Mouse (Mus musculus): ENCODE measurements at regions not wholly inside any gene's neighbourhood (a gene's known extent, or its start where the extent isn't known, plus 50 kb on each side); places are given as distances from the start of the nearest gene placed in this dataset.

DNA sequence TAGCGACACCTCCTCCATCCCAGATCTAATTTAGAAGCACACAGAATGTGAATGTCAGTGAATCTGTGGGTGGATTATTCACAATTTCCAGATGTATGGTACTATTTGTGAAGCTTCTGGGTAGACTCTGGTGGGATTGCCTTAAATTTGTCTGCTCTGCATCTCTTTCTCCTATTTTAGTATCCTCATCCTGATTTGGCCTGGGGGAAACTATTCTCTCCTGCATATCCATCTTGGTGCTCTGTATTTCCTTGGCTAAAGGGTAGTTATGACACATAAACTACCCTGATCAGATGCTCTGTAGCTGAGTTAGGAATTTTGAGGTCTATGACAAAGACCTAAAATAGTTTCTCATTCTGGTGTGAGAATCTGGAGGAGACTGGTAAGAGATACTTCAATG, 136.4 kb upstream of the Ccng1 start:
- DNase-seq (ENCODE audit: low spot score) (no peak), ATAC-seq (replicated peaks; ENCODE audit: low FRiP score, low read depth) (no peak)
- Histone ChIP-seq H3K9me3 (replicated peaks; ENCODE audit: low read length) (no peaks in the 10 kb centered on the region), H3K4me3 (replicated peaks; ENCODE audit: low read depth, low read length) (no peak overlapping the region), H3K27me3 (ENCODE audit: insufficient read depth, low read length) (no peaks in the 10 kb centered on the region), H3K4me2 (ENCODE audit: low read length) (no peak overlapping the region), H3K4me1 (replicated peaks; ENCODE audit: insufficient read depth, low read length) (no peaks in the 10 kb centered on the region), H3K27ac (no peak overlapping the region), H3K36me3 (ENCODE audit: insufficient read depth, low read length) (no peaks in the 10 kb centered on the region), H3K9ac (ENCODE audit: low read depth, low read length) (no peak overlapping the region)
- 100% methylated on average over 1 of the region's 1 CpGs for WGBS
- no peak for TF ChIP-seq CTCF (IDR thresholded peaks at IDR 0.05; ENCODE audit: low read depth)

- Histone ChIP-seq H3K4me1 (replicated peaks; ENCODE audit: insufficient read depth, low read length) (no peaks in the 10 kb centered on the region), H3K36me3 (ENCODE audit: insufficient read depth, low read length) (no peaks in the 10 kb centered on the region), H3K27me3 (ENCODE audit: insufficient read depth, low read length) (no peaks in the 10 kb centered on the region), H3K4me3 (replicated peaks; ENCODE audit: low read depth, low read length) (no peak overlapping the region), H3K9ac (ENCODE audit: low read depth, low read length) (no peak overlapping the region), H3K27ac (no peak overlapping the region), H3K4me2 (ENCODE audit: low read length) (no peak overlapping the region), H3K9me3 (replicated peaks; ENCODE audit: low read length) (no peaks in the 10 kb centered on the region)
- TF ChIP-seq CTCF (IDR thresholded peaks at IDR 0.05; ENCODE audit: low read depth): no peak
- DNase-seq (ENCODE audit: low spot score) (no peak), ATAC-seq (replicated peaks; ENCODE audit: low FRiP score, low read depth) (no peak)
- WGBS: 83% methylated on average over 5 of the region's 5 CpGs
Observed at GRCm38 (mm10) chr11:40884509-40884908, 129.4 kb upstream of the Ccng1 start.

DNA sequence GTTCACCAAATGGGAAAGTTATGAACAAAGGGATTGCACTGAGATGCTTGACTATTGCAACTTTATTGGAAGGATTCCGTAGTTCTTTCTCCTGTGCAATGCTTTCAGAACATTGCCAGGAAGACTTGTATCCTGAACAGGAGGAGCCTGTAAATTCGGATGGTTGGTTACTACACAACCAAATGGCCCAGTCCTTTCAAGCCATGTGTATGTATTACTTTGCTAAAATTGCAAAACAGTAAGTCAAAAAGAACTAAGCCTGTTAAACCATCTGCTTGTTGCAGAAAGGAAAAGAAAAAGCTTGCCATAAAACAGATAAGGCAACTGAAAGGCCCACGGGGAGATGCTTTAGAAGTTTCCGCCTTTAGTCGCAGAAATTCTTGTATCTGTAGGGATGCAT, 124.5 kb upstream of the Ccng1 start:
- WGBS: 85% methylated on average over 5 of the region's 5 CpGs
- TF ChIP-seq CTCF (IDR thresholded peaks at IDR 0.05; ENCODE audit: low read depth): no peak
- no peaks in the 10 kb centered on the region for H3K9me3 ChIP-seq (replicated peaks; ENCODE audit: low read length)
- no peaks in the 10 kb centered on the region for H3K27me3 ChIP-seq (ENCODE audit: insufficient read depth, low read length)
- H3K4me2 ChIP-seq (ENCODE audit: low read length): no peak overlapping the region
- no peak for DNase-seq (ENCODE audit: low spot score)
- no peak overlapping the region for H3K27ac ChIP-seq
- H3K4me3 ChIP-seq (replicated peaks; ENCODE audit: low read depth, low read length): no peak overlapping the region
- no peak for ATAC-seq (replicated peaks; ENCODE audit: low FRiP score, low read depth)
- H3K9ac ChIP-seq (ENCODE audit: low read depth, low read length): no peak overlapping the region
- no peaks in the 10 kb centered on the region for H3K36me3 ChIP-seq (ENCODE audit: insufficient read depth, low read length)
- H3K4me1 ChIP-seq (replicated peaks; ENCODE audit: insufficient read depth, low read length): no peaks in the 10 kb centered on the region

- DNase-seq (ENCODE audit: low spot score) (no peak), ATAC-seq (replicated peaks; ENCODE audit: low FRiP score, low read depth) (no peak)
- no peaks in the 10 kb centered on the region for H3K27me3 ChIP-seq (ENCODE audit: insufficient read depth, low read length)
- TF ChIP-seq CTCF (IDR thresholded peaks at IDR 0.05; ENCODE audit: low read depth): no peak
- H3K4me2 ChIP-seq (ENCODE audit: low read length): no peak overlapping the region
- H3K36me3 ChIP-seq (ENCODE audit: insufficient read depth, low read length): no peaks in the 10 kb centered on the region
- H3K27ac ChIP-seq: no peak overlapping the region
- no peaks in the 10 kb centered on the region for H3K9me3 ChIP-seq (replicated peaks; ENCODE audit: low read length)
- no peaks in the 10 kb centered on the region for H3K4me1 ChIP-seq (replicated peaks; ENCODE audit: insufficient read depth, low read length)
- WGBS: 90% methylated on average over 2 of the region's 2 CpGs
- H3K4me3 ChIP-seq (replicated peaks; ENCODE audit: low read depth, low read length): no peak overlapping the region
- no peak overlapping the region for H3K9ac ChIP-seq (ENCODE audit: low read depth, low read length)
Observed at GRCm38 (mm10) chr11:40873002-40873401, 117.9 kb upstream of the Ccng1 start.

- ATAC-seq (replicated peaks; ENCODE audit: low FRiP score, low read depth) (no peak), DNase-seq (ENCODE audit: low spot score) (peak; percentile 69)
- Histone ChIP-seq H3K9me3 (replicated peaks; ENCODE audit: low read length) (no peaks in the 10 kb centered on the region), H3K36me3 (ENCODE audit: insufficient read depth, low read length) (no peaks in the 10 kb centered on the region), H3K4me1 (replicated peaks; ENCODE audit: insufficient read depth, low read length) (no peaks in the 10 kb centered on the region), H3K27me3 (ENCODE audit: insufficient read depth, low read length) (no peaks in the 10 kb centered on the region), H3K9ac (ENCODE audit: low read depth, low read length) (no peak overlapping the region), H3K27ac (no peak overlapping the region), H3K4me3 (replicated peaks; ENCODE audit: low read depth, low read length) (no peak overlapping the region), H3K4me2 (ENCODE audit: low read length) (no peak overlapping the region)
- 30% methylated on average over 2 of the region's 2 CpGs for WGBS
- peak; percentile 73 for TF ChIP-seq CTCF (IDR thresholded peaks at IDR 0.05; ENCODE audit: low read depth)
Observed at GRCm38 (mm10) chr11:40865694-40866093, 110.6 kb upstream of the Ccng1 start.

GRCm38 (mm10) chr11:40851361-40851760, 96.2 kb upstream of the Ccng1 start:
- Histone ChIP-seq H3K4me3 (replicated peaks; ENCODE audit: low read depth, low read length) (no peak overlapping the region), H3K27me3 (ENCODE audit: insufficient read depth, low read length) (no peaks in the 10 kb centered on the region), H3K27ac (peak overlapping the region; percentile 57; the same call in 1 of the 2 replicates), H3K36me3 (ENCODE audit: insufficient read depth, low read length) (no peaks in the 10 kb centered on the region), H3K4me2 (ENCODE audit: low read length) (no peak overlapping the region), H3K9me3 (replicated peaks; ENCODE audit: low read length) (no peaks in the 10 kb centered on the region), H3K4me1 (replicated peaks; ENCODE audit: insufficient read depth, low read length) (no peaks in the 10 kb centered on the region), H3K9ac (ENCODE audit: low read depth, low read length) (no peak overlapping the region)
- DNase-seq (ENCODE audit: low spot score): no peak
- 69% methylated on average over 1 of the region's 1 CpGs for WGBS
- no peak for ATAC-seq (replicated peaks; ENCODE audit: low FRiP score, low read depth)
- TF ChIP-seq CTCF (IDR thresholded peaks at IDR 0.05; ENCODE audit: low read depth): no peak

GRCm38 (mm10) chr11:40850652-40851092, 95.6 kb upstream of the Ccng1 start:
- WGBS: 19% methylated on average over 4 of the region's 4 CpGs
- no peak overlapping the region for H3K4me2 ChIP-seq (ENCODE audit: low read length)
- H3K9me3 ChIP-seq (replicated peaks; ENCODE audit: low read length): no peaks in the 10 kb centered on the region
- H3K27me3 ChIP-seq (ENCODE audit: insufficient read depth, low read length): no peaks in the 10 kb centered on the region
- DNase-seq (ENCODE audit: low spot score) (peak; percentile 65), ATAC-seq (replicated peaks; ENCODE audit: low FRiP score, low read depth) (peak; percentile 82)
- no peaks in the 10 kb centered on the region for H3K36me3 ChIP-seq (ENCODE audit: insufficient read depth, low read length)
- H3K9ac ChIP-seq (ENCODE audit: low read depth, low read length): no peak overlapping the region
- H3K4me3 ChIP-seq (replicated peaks; ENCODE audit: low read depth, low read length): no peak overlapping the region
- H3K4me1 ChIP-seq (replicated peaks; ENCODE audit: insufficient read depth, low read length): no peaks in the 10 kb centered on the region
- TF ChIP-seq CTCF (IDR thresholded peaks at IDR 0.05; ENCODE audit: low read depth): no peak
- peak overlapping the region; percentile 57; the same call in 1 of the 2 replicates for H3K27ac ChIP-seq
